Mouse (Mus musculus) intestine, embryonic 14.5 days (tissue): ENCODE results near the gene Olfr820. TPM values are rescaled to one million over a fixed set of nuclear protein-coding genes. Genes with fewer than 3 reads are reported as not detected.
"Not testable (repeated sequence)": the region's sequence is repeated elsewhere in the genome, so short reads cannot be mapped to it uniquely, and the experiment has no call there.

Experiments
- ATAC-seq: fragments of 200-750 bp; cut with Nextera tagmentation; replicated peaks from 2 replicates; pipeline ENCODE4 v1.8.0; 2017; ENCODE audit warnings: low read depth, moderate number of reproducible peaks, moderate TSS enrichment, moderate library complexity; ENCODE audit not compliant: low FRiP score, low TSS enrichment
- DNase-seq: peaks from one replicate; pipeline ENCODE4 v3.0.0-alpha.2; 2018; ENCODE audit warnings: low spot score
- H3K27ac ChIP-seq: fragments of 300-500 bp; sonication (generic); 2 replicates; pipeline ENCODE4 v1.5.1; 2014; ENCODE audit warnings: low read depth, mild to moderate bottlenecking, control low read depth
- H3K27me3 ChIP-seq: fragments of 300-500 bp; sonication (generic); replicated peaks from 2 replicates; pipeline ENCODE4 v1.6.1; 2014; ENCODE audit warnings: low read length, control low read depth; ENCODE audit not compliant: control insufficient read depth, insufficient read depth
- H3K36me3 ChIP-seq: fragments of 300-500 bp; sonication (generic); 2 replicates; pipeline ENCODE4 v1.6.1; 2014; ENCODE audit warnings: low read length, control low read depth; ENCODE audit not compliant: control insufficient read depth, insufficient read depth
- H3K4me1 ChIP-seq: fragments of 300-500 bp; sonication (generic); replicated peaks from 2 replicates; pipeline ENCODE4 v1.6.1; 2014; ENCODE audit warnings: low read length, control low read depth, mixed read lengths; ENCODE audit not compliant: control insufficient read depth, insufficient read depth
- H3K4me2 ChIP-seq: fragments of 300-500 bp; sonication (generic); 2 replicates; pipeline ENCODE4 v1.6.1; 2014; ENCODE audit warnings: low read length
- H3K4me3 ChIP-seq: fragments of 300-500 bp; sonication (generic); 2 replicates; pipeline ENCODE4 v1.5.1; 2014; ENCODE audit warnings: low read depth, low read length, control low read depth, mixed read lengths
- H3K9ac ChIP-seq: fragments of 300-500 bp; sonication (generic); 2 replicates; pipeline ENCODE4 v1.6.1; 2014; ENCODE audit warnings: mild to moderate bottlenecking, low read length
- H3K9me3 ChIP-seq: fragments of 300-500 bp; sonication (generic); 2 replicates; pipeline ENCODE4 v1.6.1; 2016; ENCODE audit warnings: low read length, control low read depth; ENCODE audit not compliant: control insufficient read depth
- WGBS: fragments of 180-500 bp; shearing (Covaris S2); extraction: QIAGEN DNeasy Blood & Tissue Kit; methylation state at CpG from one replicate; pipeline ENCODE4 v1.1.7; 2014; 5-methylcytosine and 5-hydroxymethylcytosine counted together
- polyA plus RNA-seq: library from polyadenylated mRNA; unstranded; fragments of >200 nt; fragmentation: Nextera tagmentation; extraction: Ambion mirVana; gene quantifications from 2 replicates; pipeline ENCODE4 v1.2.1, GENCODE M21; 2014

Gene Olfr820
- not detected in 2 replicates for polyA plus RNA-seq

- H3K36me3 ChIP-seq = no peaks in the 10 kb centered on the region
- DNase-seq (no peak), ATAC-seq (no peak)
- H3K9ac ChIP-seq = no peak within 1 kb of the TSS
- no peak within 1 kb of the TSS for H3K4me2 ChIP-seq
- H3K27me3 ChIP-seq = no peaks in the 10 kb centered on the region
- H3K4me1 ChIP-seq = no peaks in the 10 kb centered on the region
- no peak within 1 kb of the TSS for H3K4me3 ChIP-seq
- no peak within 1 kb of the TSS for H3K27ac ChIP-seq
- no peaks in the 10 kb centered on the region for H3K9me3 ChIP-seq
Observed at GRCm38 (mm10) chr10:130012321-130012720, at the start of gene Olfr820. TSS of gene Olfr820 (plus strand) at chr10:130012621.

GRCm38 (mm10) chr10:129966232-129966631, 46.2 kb upstream of the Olfr820 start:
- not testable (repeated sequence) for DNase-seq
- 94% methylated on average over 2 of the region's 3 CpGs for WGBS

DNA sequence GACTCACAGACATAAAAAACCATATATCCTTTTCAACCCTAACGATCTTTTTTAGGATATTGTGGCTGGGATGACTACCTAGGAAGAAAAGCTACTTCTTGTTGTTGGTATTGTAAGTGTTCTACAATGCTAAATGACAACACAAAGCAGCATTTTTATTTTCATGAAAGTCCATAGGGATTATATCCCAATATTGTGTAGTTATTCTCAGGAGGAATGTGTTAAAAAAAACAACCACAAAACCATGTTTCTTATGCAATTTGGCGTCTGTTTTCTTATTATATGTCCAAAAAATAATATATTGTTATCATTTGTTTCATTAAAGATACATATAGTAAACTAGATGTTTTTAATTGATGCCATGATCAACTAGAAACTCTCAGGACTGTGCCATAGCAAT, 45.3 kb upstream of the Olfr820 start, which contains the start of gene Olfr819:
Olfr819 (minus strand) TSS at position 101 of the 400 bp plus-strand sequence.
- H3K9me3 ChIP-seq, H3K9ac ChIP-seq, H3K4me3 ChIP-seq, ATAC-seq, H3K4me2 ChIP-seq, DNase-seq, H3K36me3 ChIP-seq, H3K27me3 ChIP-seq, H3K27ac ChIP-seq, H3K4me1 ChIP-seq: not testable (repeated sequence)
- 77% methylated on average over 2 of the region's 2 CpGs for WGBS

More at GRCm38 (mm10) chr10:129966232-129966631, 46.2 kb upstream of the Olfr820 start:
- not testable (repeated sequence) for H3K27me3 ChIP-seq, H3K4me1 ChIP-seq, ATAC-seq, H3K4me3 ChIP-seq, H3K4me2 ChIP-seq, H3K27ac ChIP-seq, H3K36me3 ChIP-seq, H3K9me3 ChIP-seq, H3K9ac ChIP-seq

GRCm38 (mm10) chr10:129972994-129973393, 39.4 kb upstream of the Olfr820 start:
- not testable (repeated sequence) for H3K36me3 ChIP-seq, H3K4me3 ChIP-seq, DNase-seq, H3K4me1 ChIP-seq, H3K9me3 ChIP-seq, H3K4me2 ChIP-seq, H3K27me3 ChIP-seq, H3K9ac ChIP-seq, H3K27ac ChIP-seq, ATAC-seq
- WGBS = no CpG with 5 or more reads among the region's 3 CpGs

DNA sequence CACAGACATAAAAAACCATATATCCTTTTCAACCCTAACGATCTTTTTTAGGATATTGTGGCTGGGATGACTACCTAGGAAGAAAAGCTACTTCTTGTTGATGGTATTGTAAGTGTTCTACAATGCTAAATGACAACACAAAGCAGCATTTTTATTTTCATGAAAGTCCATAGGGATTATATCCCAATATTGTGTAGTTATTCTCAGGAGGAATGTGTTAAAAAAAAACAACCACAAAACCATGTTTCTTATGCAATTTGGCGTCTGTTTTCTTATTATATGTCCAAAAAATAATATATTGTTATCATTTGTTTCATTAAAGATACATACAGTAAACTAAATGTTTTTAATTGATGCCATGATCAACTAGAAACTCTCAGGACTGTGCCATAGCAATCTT, 36.4 kb upstream of the Olfr820 start, which contains the start of gene Olfr247:
Olfr247 (minus strand) TSS at position 101 of the 400 bp plus-strand sequence.
- not testable (repeated sequence) for ATAC-seq, H3K27me3 ChIP-seq, H3K9ac ChIP-seq, H3K4me2 ChIP-seq, H3K9me3 ChIP-seq, H3K4me1 ChIP-seq, DNase-seq, H3K4me3 ChIP-seq, H3K36me3 ChIP-seq, H3K27ac ChIP-seq
- WGBS = no CpG with 5 or more reads among the region's 2 CpGs

DNA sequence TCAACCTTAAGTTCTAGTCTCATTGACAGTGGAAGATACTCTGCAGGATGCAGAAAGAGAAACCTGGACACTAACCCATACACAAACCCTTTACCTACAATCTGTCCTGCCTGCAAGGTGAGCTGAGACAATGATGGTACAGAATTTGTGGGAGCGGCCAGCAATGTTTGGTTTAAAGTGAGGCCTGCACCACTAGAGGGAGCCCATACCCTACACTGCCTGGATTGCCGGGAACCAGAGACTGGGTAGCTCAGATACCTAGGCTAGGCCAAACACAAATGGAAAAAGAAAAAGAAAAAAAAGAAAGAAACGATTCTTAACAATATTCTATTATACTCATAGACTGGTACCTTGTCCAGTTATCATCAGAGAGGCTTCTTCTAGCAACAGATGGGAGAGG, 30.6 kb upstream of the Olfr820 start:
- H3K27me3 ChIP-seq, H3K4me2 ChIP-seq, H3K9me3 ChIP-seq, H3K36me3 ChIP-seq, H3K9ac ChIP-seq, H3K4me1 ChIP-seq, ATAC-seq, H3K4me3 ChIP-seq, H3K27ac ChIP-seq, DNase-seq: not testable (repeated sequence)
- no CpG with 5 or more reads among the region's 3 CpGs for WGBS

DNA sequence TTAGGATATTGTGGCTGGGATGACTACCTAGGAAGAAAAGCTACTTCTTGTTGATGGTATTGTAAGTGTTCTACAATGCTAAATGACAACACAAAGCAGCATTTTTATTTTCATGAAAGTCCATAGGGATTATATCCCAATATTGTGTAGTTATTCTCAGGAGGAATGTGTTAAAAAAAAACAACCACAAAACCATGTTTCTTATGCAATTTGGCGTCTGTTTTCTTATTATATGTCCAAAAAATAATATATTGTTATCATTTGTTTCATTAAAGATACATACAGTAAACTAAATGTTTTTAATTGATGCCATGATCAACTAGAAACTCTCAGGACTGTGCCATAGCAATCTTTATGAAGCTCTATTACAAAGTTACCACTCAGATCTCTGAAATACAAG, 27.5 kb upstream of the Olfr820 start, which contains the start of gene Gm10310:
Gm10310 (minus strand) TSS at position 101 of the 400 bp plus-strand sequence.
- not testable (repeated sequence) for H3K27me3 ChIP-seq, H3K9me3 ChIP-seq, H3K9ac ChIP-seq, ATAC-seq, H3K36me3 ChIP-seq, DNase-seq, H3K4me1 ChIP-seq, H3K4me2 ChIP-seq, H3K27ac ChIP-seq, H3K4me3 ChIP-seq
- WGBS = no CpG with 5 or more reads among the region's 1 CpGs

- not testable (repeated sequence) for ATAC-seq, H3K4me3 ChIP-seq, H3K9me3 ChIP-seq, DNase-seq, H3K9ac ChIP-seq, H3K4me1 ChIP-seq, H3K27me3 ChIP-seq, H3K4me2 ChIP-seq, H3K27ac ChIP-seq, H3K36me3 ChIP-seq
- WGBS = 87% methylated on average over 4 of the region's 4 CpGs
Observed at GRCm38 (mm10) chr10:130004104-130004503, 8.3 kb upstream of the Olfr820 start.

DNA sequence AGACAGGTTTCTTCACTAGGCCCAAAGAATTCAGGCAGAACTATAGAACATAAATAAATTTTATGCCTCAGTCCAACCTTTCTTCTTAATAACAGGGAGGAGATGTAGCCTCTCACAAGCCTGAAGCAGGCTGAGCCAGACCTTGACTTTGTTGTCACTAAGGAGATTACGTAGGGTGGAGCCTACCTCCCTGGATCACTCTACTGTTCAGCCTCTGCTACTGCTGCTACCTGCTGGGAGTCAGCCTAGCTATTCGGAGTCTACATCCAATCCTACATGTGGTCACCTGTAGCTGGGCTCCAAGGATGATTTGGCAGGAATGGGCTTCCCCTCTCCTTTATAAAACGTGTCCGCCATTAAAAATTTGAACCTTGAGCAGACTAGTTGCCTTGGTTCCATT, 7.1 kb upstream of the Olfr820 start:
- not testable (repeated sequence) for H3K9me3 ChIP-seq, H3K27me3 ChIP-seq, H3K4me1 ChIP-seq, DNase-seq, H3K4me3 ChIP-seq, H3K9ac ChIP-seq, ATAC-seq, H3K36me3 ChIP-seq, H3K4me2 ChIP-seq, H3K27ac ChIP-seq
- WGBS = 89% methylated on average over 4 of the region's 4 CpGs
